Mouse (Mus musculus) stomach, postnatal 0 days (tissue): ENCODE results near the gene Slx1b.

Experiments used
- CTCF ChIP-seq: IDR thresholded peaks from 2 replicates; pipeline ENCODE4 v1.5.1; 2016; ENCODE audit warnings: antibody characterized with exemption, low read depth, mild to moderate bottlenecking, moderate library complexity
- EP300 ChIP-seq: optimal IDR thresholded peaks from 2 replicates; pipeline ENCODE3; 2016; ENCODE audit warnings: antibody characterized with exemption

DNA sequence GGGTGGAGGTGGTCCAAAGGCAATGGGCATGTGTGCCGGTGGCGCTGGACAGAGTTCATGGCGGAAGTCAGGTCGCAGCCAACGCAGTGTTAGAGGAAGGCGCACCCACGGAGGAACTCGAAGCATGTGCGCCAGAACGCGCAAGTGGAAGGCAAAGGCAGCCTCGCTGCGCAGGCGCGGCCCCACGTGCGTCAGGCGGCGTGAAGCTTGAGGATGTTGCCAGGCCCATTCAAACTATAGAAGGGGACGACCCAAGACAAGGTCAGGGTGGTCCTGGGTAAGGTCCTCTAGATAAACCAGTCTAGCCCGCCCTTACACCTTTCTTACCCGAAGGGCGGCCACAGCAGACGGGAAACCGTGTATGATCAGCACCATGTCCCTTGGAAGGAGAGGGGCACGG, 3.2 kb downstream of the Slx1b start:
- TF ChIP-seq CTCF (no peak), EP300 (no peak)
